Mouse (Mus musculus): ENCODE results near the gene Mb. TPM values are rescaled to one million over a fixed set of nuclear protein-coding genes. Genes with fewer than 3 reads are reported as not detected.

Mb gene
- polyA plus RNA-seq (2017; shearing (Covaris generic)): not detected

GRCm38 (mm10) chr15:77050570-77050969 is at the start of gene Mb:
Mb (minus strand) TSS chr15:77050670.

GRCm38 (mm10) chr15:77044597-77045320 is 5.7 kb downstream of the Mb start, which contains the start of gene Apol6:
Apol6 (plus strand) TSS chr15:77044729.

Other genes with a start within 250 kb of the Mb start
- gene Zfp251, start 179.2 kb downstream of the Mb start, polyA plus RNA-seq (2017; shearing (Covaris generic)): 10 to 100 TPM; 21.4 to 28.0 TPM
- 10 to 100 TPM; 15.4 to 27.0 TPM for gene Zfp7, start 171.4 kb downstream of the Mb start, polyA plus RNA-seq (2017; shearing (Covaris generic))
- not detected for gene Gm49527, start 171.3 kb downstream of the Mb start, polyA plus RNA-seq (2017; shearing (Covaris generic))
- 1 to 10 TPM; 1.3 to 1.7 TPM for gene Zfp647, start 125.2 kb downstream of the Mb start, polyA plus RNA-seq (2017; shearing (Covaris generic))
- 10 to 100 TPM; 68.2 to 78.3 TPM for gene 1110038F14Rik, start 102.2 kb downstream of the Mb start, polyA plus RNA-seq (2017; shearing (Covaris generic))
- under 1 TPM in 1 of 2 experiments, not detected in 1; 0.37 TPM for gene Apol6, start 5.9 kb downstream of the Mb start, polyA plus RNA-seq (2017; shearing (Covaris generic))

All from inflammation-experienced regulatory T-cells (primary cell).